Mouse (Mus musculus): ENCODE results near the gene Spef1. TPM values are rescaled to one million over a fixed set of nuclear protein-coding genes. Genes with fewer than 3 reads are reported as not detected.
A peak's percentile ranks its signal among the peaks of the same experiment; 100 is the strongest.

Gene Spef1
- polyA plus RNA-seq, 1 experiment from 2014 or later: 4.5 TPM

- Histone ChIP-seq H3K27me3 (no peaks in the 10 kb centered on the region), H3K9ac (replicated peaks) (peak overlapping the region; percentile 79), H3K27ac (peak overlapping the region; percentile 69), H3K36me3 (peaks cover 15% of the 10 kb centered on the region; the same call in 1 of the 2 replicates), H3K4me3 (replicated peaks) (peak overlapping the region; percentile 69), H3K4me1 (replicated peaks) (peaks cover 41% of the 10 kb centered on the region), H3K9me3 (no peaks in the 10 kb centered on the region), H3K4me2 (peak overlapping the region; percentile 87)
- no peak for ATAC-seq (ENCODE audit: insufficient number of reproducible peaks, insufficient read depth, low FRiP score, low TSS enrichment, low read depth)
- 1% methylated on average over 14 of the region's 14 CpGs for WGBS
Measured at GRCm38 (mm10) chr2:131186343-131186742, 739 bp downstream of the Spef1 start.

- peaks cover 31% of the 10 kb centered on the region for H3K4me1 ChIP-seq (replicated peaks)
- H3K9ac ChIP-seq (replicated peaks): peak within 1 kb of the TSS; percentile 91
- no peaks in the 10 kb centered on the region for H3K27me3 ChIP-seq
- peak within 1 kb of the TSS; percentile 97 for H3K4me2 ChIP-seq
- peak; percentile 73 for ATAC-seq (ENCODE audit: insufficient number of reproducible peaks, insufficient read depth, low FRiP score, low TSS enrichment, low read depth)
- H3K9me3 ChIP-seq: no peaks in the 10 kb centered on the region
- WGBS: 3% methylated on average over 49 of the region's 57 CpGs
- peaks cover 20% of the 10 kb centered on the region; the same call in 1 of the 2 replicates for H3K36me3 ChIP-seq
- peak within 1 kb of the TSS; percentile 84 for H3K4me3 ChIP-seq (replicated peaks)
- H3K27ac ChIP-seq: peak within 1 kb of the TSS; percentile 84
Measured at GRCm38 (mm10) chr2:131179990-131180587, 7.0 kb downstream of the Spef1 start, which contains the start of gene Cenpb. Gene Cenpb (minus strand): TSS chr2:131180067.

GRCm38 (mm10) chr2:131179246-131179886, 7.7 kb downstream of the Spef1 start:
- ATAC-seq (ENCODE audit: insufficient number of reproducible peaks, insufficient read depth, low FRiP score, low TSS enrichment, low read depth): peak; percentile 56; the same call in 1 of the 2 replicates
- Histone ChIP-seq H3K4me1 (replicated peaks) (peaks cover 34% of the 10 kb centered on the region), H3K27ac (peak overlapping the region; percentile 84), H3K4me2 (peak overlapping the region; percentile 97), H3K27me3 (0 out of 2 replicates have a peak, but pooled peaks cover under 1% of the 10 kb centered on the region), H3K9me3 (no peaks in the 10 kb centered on the region), H3K4me3 (replicated peaks) (peak overlapping the region; percentile 84), H3K9ac (replicated peaks) (peak overlapping the region; percentile 91), H3K36me3 (peaks cover 20% of the 10 kb centered on the region; the same call in 1 of the 2 replicates)
- WGBS: under 1% methylated on average over 67 of the region's 67 CpGs

GRCm38 (mm10) chr2:131178828-131179245, 8.2 kb downstream of the Spef1 start:
- Histone ChIP-seq H3K4me2 (peak overlapping the region; percentile 97), H3K4me1 (replicated peaks) (peaks cover 39% of the 10 kb centered on the region), H3K36me3 (peaks cover 20% of the 10 kb centered on the region; the same call in 1 of the 2 replicates), H3K9ac (replicated peaks) (peak overlapping the region; percentile 91), H3K4me3 (replicated peaks) (peak overlapping the region; percentile 84), H3K27ac (peak overlapping the region; percentile 84), H3K9me3 (no peaks in the 10 kb centered on the region), H3K27me3 (peaks cover 6% of the 10 kb centered on the region)
- WGBS: 37% methylated on average over 26 of the region's 26 CpGs
- no peak for ATAC-seq (ENCODE audit: insufficient number of reproducible peaks, insufficient read depth, low FRiP score, low TSS enrichment, low read depth)

GRCm38 (mm10) chr2:131177932-131178331, 9.2 kb downstream of the Spef1 start:
- ATAC-seq (ENCODE audit: insufficient number of reproducible peaks, insufficient read depth, low FRiP score, low TSS enrichment, low read depth): no peak
- Histone ChIP-seq H3K9ac (replicated peaks) (peak overlapping the region; percentile 91), H3K9me3 (no peaks in the 10 kb centered on the region), H3K4me1 (replicated peaks) (peaks cover 39% of the 10 kb centered on the region), H3K4me2 (peak overlapping the region; percentile 97), H3K27ac (no peak overlapping the region), H3K4me3 (replicated peaks) (peak overlapping the region; percentile 84), H3K27me3 (peaks cover 15% of the 10 kb centered on the region), H3K36me3 (peaks cover 20% of the 10 kb centered on the region; the same call in 1 of the 2 replicates)
- WGBS: 90% methylated on average over 9 of the region's 9 CpGs

- Histone ChIP-seq H3K27ac (no peak overlapping the region), H3K4me3 (replicated peaks) (no peak overlapping the region)
Measured at GRCm38 (mm10) chr2:131176491-131176890, 10.6 kb downstream of the Spef1 start.

GRCm38 (mm10) chr2:131175945-131176309, 11.2 kb downstream of the Spef1 start:
- Histone ChIP-seq H3K4me3 (replicated peaks) (no peak overlapping the region), H3K9me3 (no peaks in the 10 kb centered on the region), H3K9ac (replicated peaks) (no peak overlapping the region), H3K27ac (no peak overlapping the region), H3K36me3 (peaks cover 20% of the 10 kb centered on the region; the same call in 1 of the 2 replicates), H3K4me2 (no peak overlapping the region), H3K4me1 (replicated peaks) (peaks cover 45% of the 10 kb centered on the region), H3K27me3 (peaks cover 35% of the 10 kb centered on the region)
- no peak for ATAC-seq (ENCODE audit: insufficient number of reproducible peaks, insufficient read depth, low FRiP score, low TSS enrichment, low read depth)
- 89% methylated on average over 1 of the region's 1 CpGs for WGBS

More at GRCm38 (mm10) chr2:131176491-131176890, 10.6 kb downstream of the Spef1 start:
- Histone ChIP-seq H3K9ac (replicated peaks) (no peak overlapping the region), H3K9me3 (no peaks in the 10 kb centered on the region), H3K4me2 (peak overlapping the region; percentile 97; the same call in 1 of the 2 replicates), H3K4me1 (replicated peaks) (peaks cover 43% of the 10 kb centered on the region), H3K36me3 (peaks cover 20% of the 10 kb centered on the region; the same call in 1 of the 2 replicates), H3K27me3 (peaks cover 30% of the 10 kb centered on the region)
- 75% methylated on average over 5 of the region's 5 CpGs for WGBS
- no peak for ATAC-seq (ENCODE audit: insufficient number of reproducible peaks, insufficient read depth, low FRiP score, low TSS enrichment, low read depth)

- no peak overlapping the region for H3K4me2 ChIP-seq
- no peak overlapping the region for H3K27ac ChIP-seq
- no peak overlapping the region for H3K4me3 ChIP-seq (replicated peaks)
- peaks cover 40% of the 10 kb centered on the region for H3K27me3 ChIP-seq
- no peaks in the 10 kb centered on the region for H3K9me3 ChIP-seq
- peaks cover 45% of the 10 kb centered on the region for H3K4me1 ChIP-seq (replicated peaks)
- H3K9ac ChIP-seq (replicated peaks): no peak overlapping the region
- ATAC-seq (ENCODE audit: insufficient number of reproducible peaks, insufficient read depth, low FRiP score, low TSS enrichment, low read depth): no peak
- WGBS: 73% methylated on average over 3 of the region's 3 CpGs
- H3K36me3 ChIP-seq: peaks cover 20% of the 10 kb centered on the region; the same call in 1 of the 2 replicates
Measured at GRCm38 (mm10) chr2:131175286-131175944, 11.7 kb downstream of the Spef1 start.

- H3K27ac ChIP-seq: no peak overlapping the region
- peaks cover 45% of the 10 kb centered on the region for H3K4me1 ChIP-seq (replicated peaks)
- peak; percentile 44; the same call in 1 of the 2 replicates for ATAC-seq (ENCODE audit: insufficient number of reproducible peaks, insufficient read depth, low FRiP score, low TSS enrichment, low read depth)
- H3K9me3 ChIP-seq: no peaks in the 10 kb centered on the region
- peak overlapping the region; percentile 44; the same call in 1 of the 2 replicates for H3K9ac ChIP-seq (replicated peaks)
- H3K4me3 ChIP-seq (replicated peaks): peak overlapping the region; percentile 40
- H3K36me3 ChIP-seq: peaks cover 20% of the 10 kb centered on the region; the same call in 1 of the 2 replicates
- 5% methylated on average over 11 of the region's 11 CpGs for WGBS
- H3K27me3 ChIP-seq: peaks cover 48% of the 10 kb centered on the region
- H3K4me2 ChIP-seq: peak overlapping the region; percentile 80
Measured at GRCm38 (mm10) chr2:131174700-131175099, 12.4 kb downstream of the Spef1 start.

GRCm38 (mm10) chr2:131172322-131172721, 14.8 kb downstream of the Spef1 start:
- Histone ChIP-seq H3K4me1 (replicated peaks) (peaks cover 25% of the 10 kb centered on the region), H3K4me3 (replicated peaks) (no peak overlapping the region)

More at GRCm38 (mm10) chr2:131172322-131172721, 14.8 kb downstream of the Spef1 start:
- Histone ChIP-seq H3K9me3 (peaks cover under 1% of the 10 kb centered on the region; the same call in 1 of the 2 replicates), H3K9ac (replicated peaks) (no peak overlapping the region), H3K36me3 (peaks cover 13% of the 10 kb centered on the region; the same call in 1 of the 2 replicates), H3K27me3 (peaks cover 54% of the 10 kb centered on the region), H3K27ac (no peak overlapping the region), H3K4me2 (no peak overlapping the region)
- no peak for ATAC-seq (ENCODE audit: insufficient number of reproducible peaks, insufficient read depth, low FRiP score, low TSS enrichment, low read depth)
- WGBS: 39% methylated on average over 9 of the region's 9 CpGs

Data from limb, embryonic 12.5 days (tissue).